Mouse (Mus musculus) myocyte (in vitro differentiated cells): ENCODE measurements around the gene Prr15. TPM values are rescaled to one million over a fixed set of nuclear protein-coding genes. Genes with fewer than 3 reads are reported as not detected.
A peak's percentile ranks its signal among the peaks of the same experiment; 100 is the strongest.

Source experiments
- H3K27me3 ChIP-seq: one replicate; pipeline ENCODE4 v1.6.1; 2011; ENCODE audit not compliant: control insufficient read depth, insufficient read depth, insufficient read length
- H3K36me3 ChIP-seq: one replicate; pipeline ENCODE4 v1.6.1; 2011; ENCODE audit not compliant: control insufficient read depth, insufficient read depth
- H3K4me2 ChIP-seq: one replicate; pipeline ENCODE4 v1.6.1; 2011; ENCODE audit warnings: low read depth, control low read depth
- H3K4me3 ChIP-seq: one replicate; pipeline ENCODE4 v1.5.1; 2011; ENCODE audit warnings: mild to moderate bottlenecking, control low read depth, moderate library complexity
- H3K79me2 ChIP-seq: one replicate; pipeline ENCODE4 v1.6.1; 2011; ENCODE audit not compliant: control insufficient read depth, insufficient read depth
- H3ac ChIP-seq: one replicate; pipeline ENCODE4 v1.6.1; 2011; ENCODE audit not compliant: control insufficient read depth, insufficient read length
- CEBPB ChIP-seq: IDR thresholded peaks from 2 replicates; pipeline ENCODE4 v1.6.1; 2011; ENCODE audit warnings: mild to moderate bottlenecking, moderate library complexity; ENCODE audit not compliant: poor library complexity, insufficient read depth, severe bottlenecking
- E2F4 ChIP-seq: IDR thresholded peaks from one replicate; pipeline ENCODE4 v1.6.1; 2011; ENCODE audit warnings: mild to moderate bottlenecking, control low read depth, moderate library complexity; ENCODE audit not compliant: insufficient read depth
- MAX ChIP-seq: IDR thresholded peaks from one replicate; pipeline ENCODE4 v1.6.1; 2011; ENCODE audit warnings: low read depth, mild to moderate bottlenecking, control low read depth
- MYOD1 ChIP-seq, 3 experiments: IDR thresholded peaks; one replicate each; pipeline ENCODE4 v1.6.1; 2011; ENCODE audit warnings: control low read depth in 2 of 3, low read depth in 2 of 3, mild to moderate bottlenecking in 2 of 3, moderate library complexity in 1 of 3; ENCODE audit not compliant: insufficient read length in 2 of 3, control insufficient read depth in 1 of 3
- MYOG ChIP-seq, 3 experiments: IDR thresholded peaks; one replicate each; pipeline ENCODE4 v1.6.1; 2011; ENCODE audit warnings: control low read depth in 2 of 3, low read depth in 2 of 3, mild to moderate bottlenecking in 2 of 3; ENCODE audit not compliant: insufficient read length in 2 of 3, control insufficient read depth in 1 of 3, insufficient read depth in 1 of 3
- POLR2A ChIP-seq: IDR thresholded peaks from one replicate; pipeline ENCODE4 v1.6.1; 2011; ENCODE audit warnings: low read depth, mild to moderate bottlenecking, control low read depth, moderate library complexity; ENCODE audit not compliant: insufficient read length
- POLR2AphosphoS2 ChIP-seq: IDR thresholded peaks from one replicate; pipeline ENCODE4 v1.6.1; 2011; ENCODE audit warnings: low read depth, control low read depth; ENCODE audit not compliant: insufficient read length
- REST ChIP-seq: IDR thresholded peaks from one replicate; pipeline ENCODE4 v1.6.1; 2011; ENCODE audit warnings: mild to moderate bottlenecking, control low read depth, moderate library complexity; ENCODE audit not compliant: insufficient read depth, insufficient read length
- SRF ChIP-seq: IDR thresholded peaks from one replicate; pipeline ENCODE4 v1.6.1; 2011; ENCODE audit warnings: low read depth; ENCODE audit not compliant: control insufficient read depth, insufficient read length
- TCF12 ChIP-seq: IDR thresholded peaks from one replicate; pipeline ENCODE4 v1.6.1; 2011; ENCODE audit warnings: mild to moderate bottlenecking, control low read depth; ENCODE audit not compliant: poor library complexity, insufficient read depth, severe bottlenecking
- TCF3 ChIP-seq: IDR thresholded peaks from one replicate; pipeline ENCODE4 v1.6.1; 2011; ENCODE audit warnings: low read depth, control low read depth; ENCODE audit not compliant: insufficient read length
- USF1 ChIP-seq: IDR thresholded peaks from one replicate; pipeline ENCODE4 v1.6.1; 2011; ENCODE audit warnings: low read depth, mild to moderate bottlenecking, control low read depth, moderate library complexity
- polyA plus RNA-seq: library from polyadenylated mRNA; unstranded; fragments of >200 nt; fragmentation: generic; extraction: Trizol; gene quantifications from one replicate; pipeline ENCODE4 v1.2.1, GENCODE M21; 2012; ENCODE audit warnings: missing spikeins

The Prr15 gene
- polyA plus RNA-seq, result 0.11 TPM

GRCm38 (mm10) chr6:54325246-54325885, at the start of gene Prr15:
Prr15 (plus strand) TSS chr6:54325835.
- TF ChIP-seq MYOG (IDR thresholded peaks at IDR 0.05; ENCODE audit: control insufficient read depth in 1 of 3, insufficient read depth in 1 of 3, insufficient read length in 2 of 3, low read depth in 2 of 3), result no peak
- TF ChIP-seq TCF12, result no peak
- TF ChIP-seq MYOD1 (IDR thresholded peaks at IDR 0.05; ENCODE audit: control insufficient read depth in 1 of 3, insufficient read length in 2 of 3, low read depth in 2 of 3), result no peak
- TF ChIP-seq MAX, result no peak
- TF ChIP-seq POLR2A, result no peak
- TF ChIP-seq REST, result no peak
- no peak for TF ChIP-seq USF1
- no peak for TF ChIP-seq SRF
- TF ChIP-seq POLR2AphosphoS2, result no peak
- no peak for TF ChIP-seq TCF3
- no peak for TF ChIP-seq CEBPB
- TF ChIP-seq E2F4, result no peak
- H3K79me2 ChIP-seq, result no peaks in the 10 kb centered on the region
- peak within 1 kb of the TSS; percentile 15 for H3K4me2 ChIP-seq
- H3K4me3 ChIP-seq, result no peak within 1 kb of the TSS
- no peaks in the 10 kb centered on the region for H3K36me3 ChIP-seq
- no peaks in the 10 kb centered on the region for H3K27me3 ChIP-seq
- H3ac ChIP-seq, result no peak within 1 kb of the TSS

- TF ChIP-seq MYOD1 (IDR thresholded peaks at IDR 0.05; ENCODE audit: control insufficient read depth in 1 of 3, insufficient read length in 2 of 3, low read depth in 2 of 3), result no peak
- no peak for TF ChIP-seq MAX
- TF ChIP-seq POLR2AphosphoS2, result no peak
- TF ChIP-seq CEBPB, result no peak
- TF ChIP-seq SRF, result no peak
- TF ChIP-seq USF1, result no peak
- no peak for TF ChIP-seq TCF3
- no peak for TF ChIP-seq POLR2A
- no peak for TF ChIP-seq TCF12
- Histone ChIP-seq H3K79me2 (no peaks in the 10 kb centered on the region), H3K36me3 (no peaks in the 10 kb centered on the region), H3K4me2 (peak overlapping the region; percentile 70), H3ac (no peak overlapping the region), H3K4me3 (no peak overlapping the region), H3K27me3 (no peaks in the 10 kb centered on the region)
These were observed 48.4 kb upstream of the Prr15 start for GRCm38 (mm10) chr6:54277234-54277633.

GRCm38 (mm10) chr6:54277828-54278227, 47.8 kb upstream of the Prr15 start:
- H3K27me3 ChIP-seq, result no peaks in the 10 kb centered on the region
- TF ChIP-seq MYOD1 (IDR thresholded peaks at IDR 0.05; ENCODE audit: control insufficient read depth in 1 of 3, insufficient read length in 2 of 3, low read depth in 2 of 3), result peak in 2 of 3 experiments; percentile 84 to 87
- no peak for TF ChIP-seq POLR2AphosphoS2
- no peak for TF ChIP-seq POLR2A
- TF ChIP-seq REST, result no peak
- TF ChIP-seq TCF3, result peak; percentile 64
- peak; percentile 60 for TF ChIP-seq TCF12
- no peak for TF ChIP-seq CEBPB
- no peak for TF ChIP-seq USF1
- no peak for TF ChIP-seq E2F4
- TF ChIP-seq MAX, result no peak
- peak in 2 of 3 experiments; percentile 49 to 79 for TF ChIP-seq MYOG (IDR thresholded peaks at IDR 0.05; ENCODE audit: control insufficient read depth in 1 of 3, insufficient read depth in 1 of 3, insufficient read length in 2 of 3, low read depth in 2 of 3)
- no peak for TF ChIP-seq SRF
- no peak overlapping the region for H3K4me3 ChIP-seq
- no peaks in the 10 kb centered on the region for H3K36me3 ChIP-seq
- peak overlapping the region; percentile 70 for H3K4me2 ChIP-seq
- no peaks in the 10 kb centered on the region for H3K79me2 ChIP-seq
- H3ac ChIP-seq, result no peak overlapping the region

GRCm38 (mm10) chr6:54278613-54279012, 47.0 kb upstream of the Prr15 start:
- no peaks in the 10 kb centered on the region for H3K79me2 ChIP-seq
- no peaks in the 10 kb centered on the region for H3K36me3 ChIP-seq
- peak in 2 of 3 experiments; percentile 49 to 64 for TF ChIP-seq MYOD1 (IDR thresholded peaks at IDR 0.05; ENCODE audit: control insufficient read depth in 1 of 3, insufficient read length in 2 of 3, low read depth in 2 of 3)
- TF ChIP-seq POLR2AphosphoS2, result no peak
- peak; percentile 53 for TF ChIP-seq TCF12
- TF ChIP-seq TCF3, result peak; percentile 1
- no peak for TF ChIP-seq SRF
- peak; percentile 91 for TF ChIP-seq CEBPB
- peak in 2 of 3 experiments; percentile 53 to 84 for TF ChIP-seq MYOG (IDR thresholded peaks at IDR 0.05; ENCODE audit: control insufficient read depth in 1 of 3, insufficient read depth in 1 of 3, insufficient read length in 2 of 3, low read depth in 2 of 3)
- H3ac ChIP-seq, result no peak overlapping the region
- H3K4me3 ChIP-seq, result no peak overlapping the region
- H3K4me2 ChIP-seq, result peak overlapping the region; percentile 70
- H3K27me3 ChIP-seq, result no peaks in the 10 kb centered on the region
